Mouse (Mus musculus) forebrain, embryonic 15.5 days (tissue): ENCODE results near the gene Plcl1. TPM values are rescaled to one million over a fixed set of nuclear protein-coding genes. Genes with fewer than 3 reads are reported as not detected.
"Not testable (repeated sequence)": the region's sequence is repeated elsewhere in the genome, so short reads cannot be mapped to it uniquely, and the experiment has no call there.

Experiments used
- ATAC-seq: fragments of 200-750 bp; cut with Nextera tagmentation; replicated peaks from 2 replicates; pipeline ENCODE4 v1.8.0; 2017; ENCODE audit warnings: mild to moderate bottlenecking, moderate TSS enrichment, moderate library complexity
- H3K27ac ChIP-seq: fragments of 300-500 bp; sonication (generic); replicated peaks from 2 replicates; pipeline ENCODE4 v1.5.1; 2015; ENCODE audit warnings: mild to moderate bottlenecking, inconsistent platforms
- H3K27me3 ChIP-seq: fragments of 300-500 bp; sonication (generic); 2 replicates; pipeline ENCODE4 v1.6.1; 2015; ENCODE audit warnings: inconsistent platforms
- H3K36me3 ChIP-seq: fragments of 300-500 bp; sonication (generic); 2 replicates; pipeline ENCODE4 v1.6.1; 2015; ENCODE audit warnings: mild to moderate bottlenecking, inconsistent platforms
- H3K4me1 ChIP-seq: fragments of 300-500 bp; sonication (generic); 2 replicates; pipeline ENCODE4 v1.6.1; 2015; ENCODE audit warnings: inconsistent platforms
- H3K4me2 ChIP-seq: fragments of 300-500 bp; sonication (generic); replicated peaks from 2 replicates; pipeline ENCODE4 v1.6.1; 2015; ENCODE audit warnings: mild to moderate bottlenecking, inconsistent platforms
- H3K4me3 ChIP-seq: fragments of 300-500 bp; sonication (generic); 2 replicates; pipeline ENCODE4 v1.5.1; 2015; ENCODE audit warnings: mild to moderate bottlenecking, inconsistent platforms
- H3K9ac ChIP-seq: fragments of 300-500 bp; sonication (generic); replicated peaks from 2 replicates; pipeline ENCODE4 v1.6.1; 2015; ENCODE audit warnings: mild to moderate bottlenecking, inconsistent platforms
- H3K9me3 ChIP-seq: fragments of 300-500 bp; sonication (generic); 2 replicates; pipeline ENCODE4 v1.6.1; 2016; ENCODE audit warnings: inconsistent platforms
- WGBS: fragments of 180-500 bp; shearing (Covaris S2); methylation state at CpG from one replicate; pipeline ENCODE4 v1.1.7; 2015; ENCODE audit warnings: mixed read lengths; 5-methylcytosine and 5-hydroxymethylcytosine counted together
- polyA plus RNA-seq: library from polyadenylated mRNA; unstranded; fragments of >200 nt; fragmentation: Nextera tagmentation; extraction: Ambion mirVana; gene quantifications from 2 replicates; pipeline ENCODE4 v1.2.1, GENCODE M21; 2015

The Plcl1 gene
- polyA plus RNA-seq, 1 experiment from 2014 or later: 5.8 TPM

- H3K27ac ChIP-seq: no peak overlapping the region
- no peaks in the 10 kb centered on the region for H3K27me3 ChIP-seq
- no peaks in the 10 kb centered on the region for H3K36me3 ChIP-seq
- H3K9me3 ChIP-seq: no peaks in the 10 kb centered on the region
- ATAC-seq: no peak
- H3K4me1 ChIP-seq: no peaks in the 10 kb centered on the region
- no peak overlapping the region for H3K4me2 ChIP-seq
- no peak overlapping the region for H3K9ac ChIP-seq
- no peak overlapping the region for H3K4me3 ChIP-seq
- 68% methylated on average over 3 of the region's 3 CpGs for WGBS
Observed at GRCm38 (mm10) chr1:55445689-55446044, 39.9 kb downstream of the Plcl1 start.

GRCm38 (mm10) chr1:55446273-55446672 is 40.6 kb downstream of the Plcl1 start:
- H3K9me3 ChIP-seq: no peaks in the 10 kb centered on the region
- 87% methylated on average over 5 of the region's 5 CpGs for WGBS
- H3K4me2 ChIP-seq: no peak overlapping the region
- H3K27ac ChIP-seq: no peak overlapping the region
- H3K4me1 ChIP-seq: no peaks in the 10 kb centered on the region
- H3K27me3 ChIP-seq: no peaks in the 10 kb centered on the region
- no peak overlapping the region for H3K9ac ChIP-seq
- no peak for ATAC-seq
- no peak overlapping the region for H3K4me3 ChIP-seq
- H3K36me3 ChIP-seq: no peaks in the 10 kb centered on the region

GRCm38 (mm10) chr1:55446876-55447275 is 41.2 kb downstream of the Plcl1 start:
- H3K27ac ChIP-seq: no peak overlapping the region
- no peaks in the 10 kb centered on the region for H3K9me3 ChIP-seq
- no peak overlapping the region for H3K4me2 ChIP-seq
- H3K27me3 ChIP-seq: no peaks in the 10 kb centered on the region
- ATAC-seq: no peak
- H3K36me3 ChIP-seq: no peaks in the 10 kb centered on the region
- H3K4me3 ChIP-seq: no peak overlapping the region
- no peaks in the 10 kb centered on the region for H3K4me1 ChIP-seq
- WGBS: 87% methylated on average over 2 of the region's 2 CpGs
- H3K9ac ChIP-seq: no peak overlapping the region

GRCm38 (mm10) chr1:55447661-55448060 is 41.9 kb downstream of the Plcl1 start:
- Histone ChIP-seq H3K27me3 (no peaks in the 10 kb centered on the region), H3K9me3 (no peaks in the 10 kb centered on the region), H3K4me1 (no peaks in the 10 kb centered on the region), H3K4me2 (no peak overlapping the region), H3K27ac (no peak overlapping the region), H3K9ac (no peak overlapping the region), H3K36me3 (no peaks in the 10 kb centered on the region), H3K4me3 (no peak overlapping the region)
- no peak for ATAC-seq
- 78% methylated on average over 2 of the region's 2 CpGs for WGBS

GRCm38 (mm10) chr1:55448104-55448503 is 42.4 kb downstream of the Plcl1 start:
- no peaks in the 10 kb centered on the region for H3K4me1 ChIP-seq
- no peaks in the 10 kb centered on the region for H3K27me3 ChIP-seq
- no peaks in the 10 kb centered on the region for H3K9me3 ChIP-seq
- WGBS: 68% methylated on average over 1 of the region's 1 CpGs
- ATAC-seq: no peak
- no peak overlapping the region for H3K4me2 ChIP-seq
- H3K4me3 ChIP-seq: no peak overlapping the region
- no peak overlapping the region for H3K27ac ChIP-seq
- H3K9ac ChIP-seq: no peak overlapping the region
- H3K36me3 ChIP-seq: no peaks in the 10 kb centered on the region

GRCm38 (mm10) chr1:55449779-55450178 is 44.1 kb downstream of the Plcl1 start:
- no peaks in the 10 kb centered on the region for H3K9me3 ChIP-seq
- no peaks in the 10 kb centered on the region for H3K4me1 ChIP-seq
- H3K9ac ChIP-seq: no peak overlapping the region
- H3K36me3 ChIP-seq: no peaks in the 10 kb centered on the region
- 63% methylated on average over 3 of the region's 3 CpGs for WGBS
- ATAC-seq: no peak
- H3K4me2 ChIP-seq: no peak overlapping the region
- no peaks in the 10 kb centered on the region for H3K27me3 ChIP-seq
- H3K27ac ChIP-seq: no peak overlapping the region
- H3K4me3 ChIP-seq: no peak overlapping the region

- ATAC-seq: peak; percentile 72
- Histone ChIP-seq H3K4me2 (no peak overlapping the region), H3K27me3 (no peaks in the 10 kb centered on the region), H3K9me3 (no peaks in the 10 kb centered on the region), H3K4me1 (no peaks in the 10 kb centered on the region), H3K9ac (no peak overlapping the region), H3K36me3 (no peaks in the 10 kb centered on the region), H3K4me3 (no peak overlapping the region), H3K27ac (no peak overlapping the region)
- 57% methylated on average over 5 of the region's 5 CpGs for WGBS
Observed at GRCm38 (mm10) chr1:55454119-55454518, 48.4 kb downstream of the Plcl1 start.

GRCm38 (mm10) chr1:55462301-55462700 is 56.6 kb downstream of the Plcl1 start:
- ATAC-seq: no peak

GRCm38 (mm10) chr1:55473756-55474155 is 68.0 kb downstream of the Plcl1 start:
- H3K4me2 ChIP-seq: no peak overlapping the region
- H3K9ac ChIP-seq: no peak overlapping the region
- WGBS: 88% methylated on average over 9 of the region's 9 CpGs
- no peaks in the 10 kb centered on the region for H3K9me3 ChIP-seq
- no peaks in the 10 kb centered on the region for H3K27me3 ChIP-seq
- ATAC-seq: no peak
- no peaks in the 10 kb centered on the region for H3K36me3 ChIP-seq
- no peak overlapping the region for H3K4me3 ChIP-seq
- no peaks in the 10 kb centered on the region for H3K4me1 ChIP-seq
- no peak overlapping the region for H3K27ac ChIP-seq

More at GRCm38 (mm10) chr1:55462301-55462700, 56.6 kb downstream of the Plcl1 start:
- H3K4me3 ChIP-seq: no peak overlapping the region
- H3K9me3 ChIP-seq: no peaks in the 10 kb centered on the region
- H3K9ac ChIP-seq: no peak overlapping the region
- no peak overlapping the region for H3K27ac ChIP-seq
- no peak overlapping the region for H3K4me2 ChIP-seq
- H3K27me3 ChIP-seq: no peaks in the 10 kb centered on the region
- no peaks in the 10 kb centered on the region for H3K4me1 ChIP-seq
- H3K36me3 ChIP-seq: no peaks in the 10 kb centered on the region
- 57% methylated on average over 5 of the region's 5 CpGs for WGBS

GRCm38 (mm10) chr1:55474976-55475375 is 69.3 kb downstream of the Plcl1 start:
- Histone ChIP-seq H3K4me2 (no peak overlapping the region), H3K27me3 (no peaks in the 10 kb centered on the region), H3K27ac (no peak overlapping the region), H3K9me3 (no peaks in the 10 kb centered on the region), H3K36me3 (no peaks in the 10 kb centered on the region), H3K9ac (no peak overlapping the region), H3K4me3 (no peak overlapping the region), H3K4me1 (no peaks in the 10 kb centered on the region)
- WGBS: 84% methylated on average over 7 of the region's 7 CpGs
- ATAC-seq: no peak

- not testable (repeated sequence) for ATAC-seq, H3K4me2 ChIP-seq
- WGBS: 86% methylated on average over 10 of the region's 10 CpGs
Observed at GRCm38 (mm10) chr1:55487371-55487770, 81.7 kb downstream of the Plcl1 start.

GRCm38 (mm10) chr1:55488261-55488660 is 82.5 kb downstream of the Plcl1 start:
- WGBS: 87% methylated on average over 2 of the region's 2 CpGs
- Histone ChIP-seq H3K36me3 (no peaks in the 10 kb centered on the region), H3K4me2 (no peak overlapping the region), H3K9me3 (no peaks in the 10 kb centered on the region), H3K9ac (no peak overlapping the region), H3K27me3 (no peaks in the 10 kb centered on the region), H3K27ac (no peak overlapping the region), H3K4me3 (no peak overlapping the region), H3K4me1 (peaks cover 5% of the 10 kb centered on the region; the same call in 1 of the 2 replicates)
- no peak for ATAC-seq

More at GRCm38 (mm10) chr1:55487371-55487770, 81.7 kb downstream of the Plcl1 start:
- not testable (repeated sequence) for H3K27me3 ChIP-seq, H3K27ac ChIP-seq, H3K4me3 ChIP-seq, H3K9me3 ChIP-seq, H3K36me3 ChIP-seq, H3K4me1 ChIP-seq, H3K9ac ChIP-seq

- H3K4me3 ChIP-seq: no peak overlapping the region
- H3K27ac ChIP-seq: no peak overlapping the region
- 21% methylated on average over 6 of the region's 6 CpGs for WGBS
- no peak overlapping the region for H3K4me2 ChIP-seq
- no peaks in the 10 kb centered on the region for H3K9me3 ChIP-seq
- H3K4me1 ChIP-seq: peaks cover 5% of the 10 kb centered on the region; the same call in 1 of the 2 replicates
- H3K27me3 ChIP-seq: no peaks in the 10 kb centered on the region
- ATAC-seq: peak; percentile 97
- H3K9ac ChIP-seq: no peak overlapping the region
- no peaks in the 10 kb centered on the region for H3K36me3 ChIP-seq
Observed at GRCm38 (mm10) chr1:55489355-55489754, 83.6 kb downstream of the Plcl1 start.
